Mouse (Mus musculus) brain, embryonic 14.5 days (tissue): ENCODE results near the gene Eif2ak4. TPM values are rescaled to one million over a fixed set of nuclear protein-coding genes. Genes with fewer than 3 reads are reported as not detected.
A peak's percentile ranks its signal among the peaks of the same experiment; 100 is the strongest.

ENCODE experiments used
- DNase-seq: peaks from one replicate; pipeline ENCODE4 v3.0.0-alpha.2; 2011; ENCODE audit warnings: low read depth
- CTCF ChIP-seq: fragments of 200-500 bp; IDR thresholded peaks from 2 replicates; pipeline ENCODE4 v1.5.1; 2012; ENCODE audit warnings: inconsistent platforms, mild to moderate bottlenecking, moderate library complexity, borderline replicate concordance; ENCODE audit not compliant: insufficient read depth, insufficient read length; ENCODE audit errors: extremely low read depth
- POLR2A ChIP-seq: fragments of 200-500 bp; IDR thresholded peaks from 2 replicates; pipeline ENCODE4 v1.6.1; 2012; ENCODE audit warnings: mild to moderate bottlenecking, inconsistent platforms, borderline replicate concordance; ENCODE audit not compliant: poor library complexity, insufficient read depth, insufficient read length, severe bottlenecking; ENCODE audit errors: extremely low read depth
- polyA plus RNA-seq: library from polyadenylated mRNA; depleted of rRNA; stranded (reverse); fragments of >200 nt; gene quantifications from 2 replicates; pipeline ENCODE4 v1.2.3, GENCODE M21; 2012

The Eif2ak4 gene
- polyA plus RNA-seq, 1 experiment, result 19.1 TPM

DNA sequence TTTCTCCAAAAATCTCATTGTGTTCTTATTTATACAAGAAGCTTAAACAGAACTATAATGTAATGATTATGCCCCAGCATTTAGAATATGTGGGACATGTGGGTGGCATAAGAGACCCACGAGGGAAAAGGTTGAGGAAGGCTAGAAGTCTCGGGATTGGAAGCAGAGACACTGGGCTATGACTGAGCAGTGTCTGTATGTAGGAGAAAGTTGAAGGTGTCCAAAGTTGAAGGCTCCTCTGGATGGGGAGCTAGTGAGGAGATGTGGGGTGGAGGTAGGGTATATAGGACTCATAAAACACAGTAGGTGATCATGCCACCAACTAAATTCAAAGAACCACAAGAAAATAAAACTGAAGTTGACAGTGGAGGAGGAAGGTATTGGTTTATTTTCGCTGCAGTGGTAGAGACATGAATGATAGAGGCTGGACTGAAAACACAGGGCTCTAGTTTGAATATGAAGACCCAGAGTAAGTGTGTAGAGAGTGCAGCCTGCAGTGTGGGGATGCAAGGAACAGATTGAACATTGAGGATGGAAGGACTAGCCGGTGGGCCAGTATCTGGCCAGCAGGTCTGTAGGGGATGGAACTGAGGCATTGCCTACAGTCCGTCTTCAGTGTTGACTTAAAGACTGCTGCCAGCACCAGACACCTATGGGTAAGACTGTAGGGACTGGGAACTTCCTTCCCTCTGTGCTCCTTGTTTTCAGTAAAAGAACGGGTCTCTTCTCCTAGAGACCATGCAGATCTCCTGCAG lies 27.4 kb downstream of the Eif2ak4 start:
- TF ChIP-seq POLR2A, result no peak
- no peak for TF ChIP-seq CTCF
- no peak for DNase-seq

DNA sequence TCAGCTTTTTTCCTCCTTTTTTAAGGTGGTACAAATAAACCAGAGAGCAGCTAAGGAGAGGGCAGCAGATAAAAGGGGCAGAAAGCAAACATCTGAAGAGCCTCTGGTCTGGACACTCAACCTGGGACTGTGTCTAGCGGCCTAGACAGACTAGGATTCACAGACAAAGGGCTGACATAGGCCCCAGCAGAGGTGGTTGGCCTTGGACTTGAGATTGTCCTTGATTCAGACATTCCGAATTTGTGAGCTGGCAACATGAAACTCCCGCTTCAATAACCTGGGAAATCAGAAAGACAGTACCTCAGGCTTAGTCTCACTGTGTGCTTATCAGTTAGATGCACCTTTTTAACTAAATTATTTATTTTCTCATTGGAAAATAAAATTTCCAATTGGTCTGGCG lies 29.7 kb downstream of the Eif2ak4 start:
- TF ChIP-seq POLR2A, result no peak
- no peak for TF ChIP-seq CTCF
- DNase-seq, result no peak

- DNase-seq, result no peak
- TF ChIP-seq POLR2A (no peak), CTCF (no peak)
Measured at GRCm38 (mm10) chr2:118421951-118422350, 33.5 kb downstream of the Eif2ak4 start.

DNA sequence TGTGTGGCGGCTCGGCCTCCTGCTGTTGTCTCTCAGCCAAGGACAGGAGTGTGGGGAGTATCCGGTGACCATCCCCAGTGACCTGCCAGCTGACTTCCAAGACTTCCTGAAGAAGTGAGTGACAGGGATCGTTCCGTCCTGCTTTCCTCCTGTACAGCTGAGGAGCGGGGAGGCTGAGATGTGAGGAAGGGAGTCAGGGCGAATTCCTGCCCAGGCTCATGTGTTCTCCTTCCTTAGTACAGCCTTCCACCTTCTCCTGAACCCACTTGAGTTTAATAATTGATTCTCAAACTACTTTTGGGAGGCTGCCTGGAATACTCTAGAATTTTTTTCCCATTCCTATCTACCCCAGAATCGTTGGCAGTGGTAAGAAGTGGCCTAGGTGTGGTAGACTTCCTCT lies 34.0 kb downstream of the Eif2ak4 start:
- no peak for DNase-seq
- TF ChIP-seq POLR2A (no peak), CTCF (no peak)

DNA sequence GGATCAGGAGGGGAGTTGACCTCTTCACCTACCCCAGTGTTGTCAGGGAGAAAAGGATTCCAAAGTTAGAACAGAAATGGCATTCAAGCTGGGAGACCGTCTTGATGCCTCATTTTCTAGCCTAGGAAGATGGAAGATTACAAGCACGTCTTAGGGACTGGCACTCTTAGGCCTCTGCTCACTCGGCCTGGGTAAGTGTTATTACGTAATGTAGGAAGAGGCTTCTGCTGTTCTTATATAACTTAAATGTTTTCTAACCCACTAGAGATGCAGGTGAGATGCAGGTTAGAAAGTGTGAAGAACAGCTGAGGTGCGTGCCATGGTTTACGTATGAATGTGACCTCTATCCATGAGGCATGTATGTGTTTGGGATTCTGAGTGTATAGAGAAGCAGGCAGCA lies 39.9 kb downstream of the Eif2ak4 start:
- no peak for TF ChIP-seq POLR2A
- TF ChIP-seq CTCF, result no peak
- no peak for DNase-seq

DNA sequence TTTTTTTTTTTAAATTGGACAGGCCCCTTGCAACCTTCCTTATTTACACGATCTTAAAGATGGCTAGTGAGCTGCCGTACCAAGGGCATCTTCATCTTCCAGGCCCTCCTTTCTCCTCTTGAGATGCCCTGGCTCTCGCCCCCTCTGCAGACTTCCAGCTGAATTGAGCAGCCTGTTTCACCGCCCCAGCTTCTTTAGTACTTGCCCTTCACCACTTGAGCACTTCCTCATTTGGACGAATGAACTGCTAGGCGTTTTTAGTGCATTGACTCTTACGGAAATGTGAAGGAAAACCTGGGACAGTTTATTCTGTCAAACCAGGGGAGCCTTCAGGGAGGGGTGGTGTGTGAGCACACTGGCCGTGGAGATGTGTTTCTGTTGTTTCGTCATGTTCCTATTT lies 40.9 kb downstream of the Eif2ak4 start:
- DNase-seq, result no peak
- no peak for TF ChIP-seq POLR2A
- TF ChIP-seq CTCF, result no peak

- no peak for DNase-seq
- TF ChIP-seq POLR2A (no peak), CTCF (no peak)
Measured at GRCm38 (mm10) chr2:118430630-118431029, 42.2 kb downstream of the Eif2ak4 start.

- peak; percentile 51 for DNase-seq
Measured at GRCm38 (mm10) chr2:118431589-118431988, 43.2 kb downstream of the Eif2ak4 start.

DNA sequence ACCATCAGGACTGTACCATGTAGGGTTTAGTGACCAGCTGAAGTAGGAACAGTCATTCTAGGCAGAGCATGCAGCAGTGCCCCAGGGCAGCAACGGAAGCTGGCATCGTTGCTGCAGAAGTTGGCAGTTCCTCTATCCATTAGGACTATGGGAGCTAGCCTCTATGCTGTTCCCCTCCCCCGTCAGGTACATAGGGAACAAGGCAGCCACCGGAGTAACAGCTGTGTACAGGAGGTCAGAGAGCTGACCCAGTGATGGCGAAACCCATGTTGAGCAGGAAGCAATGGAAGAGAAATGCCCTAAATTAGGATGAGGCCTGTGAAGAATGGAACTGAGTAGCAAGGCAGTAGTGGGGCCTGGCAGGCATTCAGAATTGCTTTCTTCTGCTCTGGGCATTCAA lies 53.8 kb downstream of the Eif2ak4 start:
- no peak for DNase-seq
- TF ChIP-seq POLR2A, result no peak
- TF ChIP-seq CTCF, result no peak

More at GRCm38 (mm10) chr2:118431589-118431988, 43.2 kb downstream of the Eif2ak4 start:
- TF ChIP-seq CTCF (peak; percentile 59; the same call in 1 of the 2 replicates), POLR2A (no peak)

DNA sequence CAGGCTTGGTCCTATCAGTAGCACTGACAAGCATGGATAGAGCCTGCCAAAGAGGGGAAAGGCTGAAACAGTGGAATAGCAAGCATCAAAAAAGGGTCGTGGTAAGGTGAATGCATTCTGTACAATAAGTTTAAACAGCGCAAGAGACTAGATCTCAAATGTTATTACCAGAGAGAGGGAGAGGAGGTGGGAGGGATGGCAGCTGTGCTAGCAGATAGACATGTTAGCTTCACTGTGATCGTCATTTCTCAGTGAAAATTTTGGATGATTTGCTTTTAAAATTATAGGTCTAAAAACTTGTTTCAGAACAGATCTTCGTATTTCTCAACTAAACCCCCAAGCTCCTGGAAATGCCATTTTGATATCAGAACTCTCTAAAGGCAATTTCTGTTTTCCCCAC lies 54.3 kb downstream of the Eif2ak4 start:
- no peak for TF ChIP-seq CTCF
- TF ChIP-seq POLR2A, result no peak
- DNase-seq, result no peak

- DNase-seq, result peak; percentile 91
- no peak for TF ChIP-seq CTCF
- TF ChIP-seq POLR2A, result no peak
Measured at GRCm38 (mm10) chr2:118445696-118446674, 57.6 kb downstream of the Eif2ak4 start.

GRCm38 (mm10) chr2:118448181-118448580 lies 59.8 kb downstream of the Eif2ak4 start:
- DNase-seq, result no peak
- no peak for TF ChIP-seq CTCF

DNA sequence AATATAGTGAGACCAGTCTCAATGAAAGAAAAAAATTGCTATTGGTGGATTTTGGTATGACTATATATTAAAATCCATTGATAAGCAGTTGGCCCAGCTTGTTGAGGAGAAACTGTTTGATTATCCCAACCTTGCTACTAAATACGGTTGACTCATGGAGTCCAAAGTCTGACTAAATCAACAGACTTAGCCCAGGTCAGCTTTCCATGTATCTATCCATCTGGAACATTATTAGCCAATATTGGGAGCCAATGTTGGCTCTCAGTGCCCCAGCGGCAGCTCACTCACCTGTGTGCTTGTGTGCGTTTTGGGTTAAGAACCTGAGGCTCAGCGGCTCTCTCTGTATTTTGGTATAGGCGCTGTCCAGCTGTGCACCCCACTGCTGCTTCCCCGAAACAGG lies 62.6 kb downstream of the Eif2ak4 start:
- TF ChIP-seq CTCF (no peak), POLR2A (no peak)
- no peak for DNase-seq
